Mouse (Mus musculus) olfactory bulb, adult 2 months (tissue): ENCODE measurements around the gene Tgm5.

Source experiments
- CTCF ChIP-seq: fragments of 200-500 bp; IDR thresholded peaks from 2 replicates; pipeline ENCODE4 v1.5.1; 2012; ENCODE audit warnings: low read depth, mild to moderate bottlenecking, low read length, moderate library complexity; ENCODE audit not compliant: insufficient read depth
- POLR2A ChIP-seq: fragments of 200-500 bp; IDR thresholded peaks from 2 replicates; pipeline ENCODE4 v1.6.1; 2012; ENCODE audit warnings: mild to moderate bottlenecking, low read depth, low read length, moderate library complexity; ENCODE audit not compliant: insufficient read depth

DNA sequence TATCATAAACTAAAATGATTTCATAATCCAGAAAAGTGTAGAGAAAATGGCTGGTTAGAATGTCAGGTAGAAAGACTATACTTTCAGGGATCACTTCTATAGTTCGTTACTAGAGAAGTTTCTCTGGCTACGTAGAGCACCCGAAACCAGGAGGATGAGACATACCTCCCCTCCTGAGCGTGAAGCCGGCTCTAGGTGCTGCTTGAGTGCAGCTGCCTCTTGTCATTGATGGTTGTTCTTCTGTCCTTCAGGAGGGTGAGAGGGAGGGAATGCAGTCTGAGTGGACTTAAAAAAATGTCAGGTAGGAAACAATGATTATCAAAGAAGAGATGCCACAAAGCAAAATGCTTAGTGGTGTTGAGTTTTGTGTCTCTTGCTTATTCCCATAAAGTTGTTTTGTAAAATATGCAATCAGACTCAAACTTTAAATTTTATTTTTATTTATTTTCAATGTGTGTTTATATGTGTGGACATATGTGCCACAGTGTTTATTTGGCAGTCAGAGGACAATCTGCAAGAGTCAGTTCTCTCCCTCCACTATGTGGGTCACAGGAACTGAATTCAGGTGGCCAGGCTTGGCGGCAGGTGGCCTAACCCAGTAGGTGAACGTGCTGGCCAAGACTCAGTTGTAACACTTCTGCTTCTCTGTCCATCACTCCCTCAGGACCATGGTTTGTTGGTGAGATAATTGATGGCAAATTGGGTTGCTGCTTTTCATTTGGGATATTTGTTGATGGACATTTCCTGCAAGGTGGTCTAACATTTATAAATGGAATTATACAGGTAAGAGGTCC is 81.4 kb downstream of the Tgm5 start:
- TF ChIP-seq POLR2A (no peak), CTCF (no peak)
